Mouse (Mus musculus) ES-E14 (cell line): ENCODE measurements around the gene Map3k7.

Experiments used
- HCFC1 ChIP-seq: IDR thresholded peaks from 2 replicates; pipeline ENCODE4 v1.6.1; 2012; ENCODE audit warnings: low read length, inconsistent platforms, borderline replicate concordance; ENCODE audit not compliant: insufficient read depth
- ZC3H11A ChIP-seq: IDR thresholded peaks from 2 replicates; pipeline ENCODE4 v1.6.1; 2012; ENCODE audit warnings: low read depth, mild to moderate bottlenecking, inconsistent platforms, low read length, borderline replicate concordance

DNA sequence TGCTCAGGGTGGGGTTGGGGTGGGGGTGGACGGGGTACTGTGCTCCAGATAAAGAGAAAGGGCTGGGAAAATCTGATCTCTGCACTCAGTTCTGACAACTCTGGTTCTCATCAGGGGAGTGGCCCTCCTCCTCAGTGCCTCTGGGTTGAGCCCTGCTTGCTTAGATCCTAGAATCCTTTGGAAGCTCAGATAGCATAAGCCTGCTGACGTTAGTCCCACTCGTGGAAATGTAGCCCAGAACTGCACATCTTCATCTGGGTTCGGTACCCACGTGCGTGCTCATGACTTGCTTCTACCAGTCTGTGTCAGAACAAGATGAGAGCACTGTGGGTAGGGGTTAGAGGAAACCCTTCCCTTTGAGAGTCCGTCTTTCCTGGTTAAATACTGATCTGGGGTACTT lies 92.5 kb downstream of the Map3k7 start:
- TF ChIP-seq ZC3H11A (no peak), HCFC1 (no peak)
